Mouse (Mus musculus) cerebellum, postnatal 4 days (tissue): Measurements from ENCODE around the gene Zmiz1.
A peak's percentile ranks its signal among the peaks of the same experiment; 100 is the strongest.

Experiments
- DNase-seq, 2 experiments: peaks; one replicate each; pipeline ENCODE4 v3.0.0; 2022; ENCODE audit warnings: low spot score in 2 of 2, mixed read lengths in 1 of 2

Zmiz1 gene

GRCm38 (mm10) chr14:25534396-25534769 is 75.4 kb downstream of the Zmiz1 start:
- no peak for DNase-seq

DNA sequence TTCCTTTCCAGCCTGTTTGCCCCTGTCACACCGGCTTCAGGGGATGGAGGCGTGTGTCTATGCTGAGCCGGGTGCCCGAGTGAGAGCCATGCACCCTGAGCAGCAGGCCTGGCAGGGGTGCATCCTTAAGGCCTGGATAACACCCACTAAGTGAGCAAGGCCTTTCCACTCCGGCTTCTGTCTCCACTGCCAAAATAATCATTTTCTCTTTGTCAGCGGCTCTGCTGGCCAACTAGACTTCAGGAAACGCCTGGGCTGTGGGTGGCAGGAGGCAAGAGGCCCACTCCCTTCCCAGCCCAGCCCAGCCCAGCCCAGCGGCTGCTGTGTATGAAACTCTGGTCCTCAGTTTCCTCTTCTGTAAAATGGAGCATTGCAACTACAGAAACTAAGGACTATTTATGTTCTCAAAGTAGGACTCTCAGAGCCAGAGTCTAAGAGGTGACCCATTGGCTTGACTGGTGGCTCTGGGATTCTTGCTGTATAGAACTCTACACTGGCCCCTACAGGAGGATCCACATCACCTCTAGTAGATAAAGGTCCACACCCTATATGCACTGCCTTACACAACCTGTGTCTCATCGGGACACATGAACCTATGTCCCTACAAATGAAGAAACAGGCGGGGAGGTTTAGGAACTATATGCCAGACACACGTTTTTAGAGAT is 76.1 kb downstream of the Zmiz1 start:
- no peak for DNase-seq

DNA sequence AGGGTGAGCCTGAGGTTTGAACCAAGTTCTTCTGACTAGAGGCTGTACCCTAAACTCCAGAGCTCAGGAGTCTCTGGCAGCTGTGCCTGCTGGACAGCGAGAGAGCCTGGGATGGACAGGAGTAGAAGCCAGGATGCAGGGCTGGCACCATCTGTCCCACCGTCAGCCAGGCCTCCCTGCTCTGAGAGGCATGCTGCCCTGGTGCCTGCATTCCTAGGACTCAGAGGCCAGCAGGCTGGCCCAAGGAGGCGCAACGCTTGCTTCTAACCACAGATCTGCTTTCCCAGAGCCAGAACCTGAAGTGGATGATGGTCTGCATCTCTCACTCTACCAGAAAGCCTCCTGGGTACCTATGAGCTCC is 76.6 kb downstream of the Zmiz1 start:
- peak in 1 of 2 experiments; percentile 35 for DNase-seq

- no peak for DNase-seq
Measured at GRCm38 (mm10) chr14:25536476-25536875, 77.5 kb downstream of the Zmiz1 start.

- DNase-seq: no peak
Measured at GRCm38 (mm10) chr14:25537351-25537750, 78.4 kb downstream of the Zmiz1 start.

- no peak for DNase-seq
Measured at GRCm38 (mm10) chr14:25538522-25538921, 79.5 kb downstream of the Zmiz1 start.

GRCm38 (mm10) chr14:25539493-25540116 is 80.6 kb downstream of the Zmiz1 start:
- DNase-seq: no peak

GRCm38 (mm10) chr14:25540172-25540571 is 81.2 kb downstream of the Zmiz1 start:
- no peak for DNase-seq

DNA sequence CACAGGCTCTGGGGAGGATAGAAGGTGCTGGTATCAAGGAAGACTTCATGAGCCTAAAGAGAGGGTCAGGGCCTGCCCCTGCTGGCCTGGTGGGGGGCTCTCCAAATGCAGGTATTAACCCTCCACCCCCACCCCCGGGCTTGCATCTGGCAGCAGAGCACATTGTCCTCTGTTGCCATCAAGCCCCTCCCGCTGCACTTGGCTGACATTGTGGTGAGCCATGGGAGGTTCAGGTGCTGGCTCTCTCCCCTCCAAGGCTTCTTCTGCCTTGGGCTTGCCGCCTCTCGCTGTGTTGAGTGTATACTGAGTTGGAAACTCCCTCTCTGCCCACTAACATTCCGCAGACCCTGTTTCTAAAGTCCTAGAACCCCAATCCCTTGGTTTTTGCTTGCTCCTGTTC is 82.2 kb downstream of the Zmiz1 start:
- no peak for DNase-seq

DNA sequence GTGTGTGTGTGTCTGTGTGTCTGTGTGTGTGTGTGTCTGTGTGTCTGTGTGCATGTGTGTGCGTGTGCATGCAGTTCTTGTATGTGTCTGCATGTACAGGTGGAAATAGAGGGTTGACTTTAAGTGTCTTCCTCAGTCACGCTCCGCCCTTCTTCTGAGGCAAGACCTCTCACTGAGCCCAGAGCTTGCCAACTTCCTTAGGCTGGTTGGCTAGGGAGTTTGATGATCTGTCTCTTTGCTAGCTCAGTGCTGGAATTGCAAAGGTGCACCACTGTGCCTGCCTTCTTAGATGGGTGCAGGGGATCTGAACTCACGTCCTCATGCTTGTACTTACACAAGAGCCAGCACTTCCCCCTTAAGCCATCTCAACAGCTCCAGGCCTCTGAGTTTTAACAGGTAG is 84.1 kb downstream of the Zmiz1 start:
- DNase-seq: no peak

GRCm38 (mm10) chr14:25543927-25544326 is 84.9 kb downstream of the Zmiz1 start:
- no peak for DNase-seq

- peak in 1 of 2 experiments; percentile 36 for DNase-seq
Measured at GRCm38 (mm10) chr14:25546852-25547621, 88.1 kb downstream of the Zmiz1 start.

DNA sequence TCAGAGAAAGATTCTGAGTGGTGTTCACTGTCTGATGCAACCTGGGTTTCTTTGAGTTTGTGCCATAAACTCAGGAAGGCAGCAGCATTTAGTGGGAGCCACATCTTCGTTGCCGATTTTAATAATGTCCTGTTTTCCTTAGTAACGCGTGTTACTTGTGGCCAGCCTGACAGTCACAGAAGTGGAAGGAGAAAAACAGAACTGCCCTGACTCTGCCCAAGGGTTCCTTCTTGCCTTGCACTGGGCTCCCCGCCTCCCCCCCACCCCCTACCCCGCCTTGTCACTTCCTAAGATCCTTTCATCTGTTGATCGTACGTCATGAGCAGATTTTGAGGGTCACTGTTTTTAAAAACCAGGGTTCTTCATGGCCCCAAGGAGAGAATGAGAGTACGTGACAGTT is 88.9 kb downstream of the Zmiz1 start:
- DNase-seq: no peak

GRCm38 (mm10) chr14:25548650-25549049 is 89.7 kb downstream of the Zmiz1 start:
- peak in 1 of 2 experiments; percentile 80 for DNase-seq

DNA sequence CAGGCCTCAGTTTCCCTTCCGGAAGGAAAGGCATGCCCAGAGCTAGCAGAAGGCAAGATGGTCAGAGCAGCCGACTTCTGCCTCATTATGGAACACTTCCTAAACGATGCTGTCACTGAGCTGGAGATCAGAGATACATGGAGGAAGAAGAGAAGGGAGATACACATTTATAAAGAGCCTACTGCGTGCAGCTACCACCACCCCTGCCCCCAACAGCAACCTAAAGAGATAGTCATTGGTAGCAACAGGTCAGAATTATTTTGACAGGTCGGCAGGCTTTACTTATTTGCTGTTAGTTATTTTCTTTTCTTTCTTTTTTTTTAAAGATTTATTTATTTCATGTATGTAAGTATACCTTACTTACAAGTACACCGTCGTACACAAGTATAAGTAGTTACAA is 90.1 kb downstream of the Zmiz1 start:
- no peak for DNase-seq

DNA sequence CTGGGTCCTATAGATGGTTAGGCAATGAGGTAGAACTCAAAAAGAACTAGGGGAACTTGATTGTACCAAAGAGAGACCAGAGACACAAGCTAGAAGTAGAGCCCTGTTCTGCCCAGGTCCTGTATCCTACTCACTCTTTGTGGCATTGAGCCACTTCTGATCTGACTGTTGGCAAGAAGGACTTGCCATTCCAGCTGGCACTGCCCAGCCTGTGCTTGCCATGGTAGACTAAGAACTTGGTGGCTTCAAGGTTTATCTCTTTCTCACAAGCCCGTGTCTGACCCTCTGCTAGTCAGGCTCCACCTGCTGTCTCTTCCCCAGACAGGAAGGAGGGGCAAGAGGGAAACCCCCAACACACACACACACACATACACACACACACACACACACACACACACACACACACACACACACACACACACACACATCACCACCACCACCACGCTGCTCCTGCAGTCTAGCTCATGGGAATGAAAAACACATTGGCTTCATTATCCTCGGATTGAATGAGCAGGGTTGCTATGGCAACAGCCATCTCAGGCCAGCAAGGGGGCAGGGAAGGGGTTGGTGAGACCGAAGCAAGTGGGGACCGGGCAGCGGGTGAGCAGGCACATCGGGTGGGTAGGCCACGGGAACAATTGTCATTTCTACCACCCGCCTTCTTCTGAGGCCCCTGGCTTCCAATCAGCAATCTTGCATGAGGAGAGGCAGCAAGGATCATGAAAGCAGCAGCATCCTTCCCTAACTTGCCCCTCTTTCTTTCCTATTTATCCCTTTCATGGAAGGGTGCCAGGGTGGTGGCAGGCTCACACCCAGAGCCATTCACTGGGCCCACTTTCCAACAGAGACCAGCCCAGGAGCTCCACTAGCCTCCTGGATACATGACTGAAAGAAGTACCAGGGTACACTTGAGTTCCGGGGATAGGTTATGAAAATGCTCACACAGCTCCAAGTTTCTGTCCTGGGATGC is 91.2 kb downstream of the Zmiz1 start:
- DNase-seq: peak; percentile 40 to 78

GRCm38 (mm10) chr14:25551731-25552130 is 92.7 kb downstream of the Zmiz1 start:
- DNase-seq: no peak

- peak in 1 of 2 experiments; percentile 35 for DNase-seq
Measured at GRCm38 (mm10) chr14:25553382-25553781, 94.4 kb downstream of the Zmiz1 start.

- DNase-seq: no peak
Measured at GRCm38 (mm10) chr14:25554781-25555180, 95.8 kb downstream of the Zmiz1 start.

- DNase-seq: peak in 1 of 2 experiments; percentile 43
Measured at GRCm38 (mm10) chr14:25555291-25555781, 96.4 kb downstream of the Zmiz1 start.

DNA sequence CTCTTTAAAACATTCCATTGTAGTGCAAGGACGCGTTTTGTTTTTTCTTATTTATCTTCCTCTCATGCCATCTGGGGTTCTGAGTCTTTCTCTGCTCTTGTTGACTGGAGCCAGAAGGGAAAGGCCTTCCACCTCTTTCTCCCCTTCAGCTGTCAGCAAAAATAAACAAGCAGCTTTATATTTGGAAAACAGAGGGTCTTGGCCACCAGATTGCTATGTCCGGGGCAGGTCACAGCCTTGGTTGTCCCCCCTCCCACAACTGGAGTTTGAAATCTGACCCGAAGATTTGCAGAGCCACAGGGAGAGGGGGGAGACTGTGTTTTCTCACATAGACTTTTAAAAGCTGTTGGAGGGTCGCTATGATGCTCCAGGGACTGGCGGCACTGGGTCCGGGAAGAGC is 96.9 kb downstream of the Zmiz1 start:
- DNase-seq: no peak

GRCm38 (mm10) chr14:25557014-25557413 is 98.0 kb downstream of the Zmiz1 start:
- DNase-seq: no peak
